Mouse (Mus musculus): ENCODE results near the gene Klra5.

GRCm38 (mm10) chr6:129916996-129917395 lies 454 bp downstream of the Klra5 start:
- TF ChIP-seq POLR2A (IDR thresholded peaks at IDR 0.05; ENCODE audit: borderline replicate concordance, control insufficient read depth, low read depth, low read length): no peak
- TF ChIP-seq CTCF (IDR thresholded peaks at IDR 0.05; ENCODE audit: control insufficient read depth, insufficient read depth, low read length): no peak
